Mouse (Mus musculus): Measurements from ENCODE around the gene Svep1.

Svep1 gene

DNA sequence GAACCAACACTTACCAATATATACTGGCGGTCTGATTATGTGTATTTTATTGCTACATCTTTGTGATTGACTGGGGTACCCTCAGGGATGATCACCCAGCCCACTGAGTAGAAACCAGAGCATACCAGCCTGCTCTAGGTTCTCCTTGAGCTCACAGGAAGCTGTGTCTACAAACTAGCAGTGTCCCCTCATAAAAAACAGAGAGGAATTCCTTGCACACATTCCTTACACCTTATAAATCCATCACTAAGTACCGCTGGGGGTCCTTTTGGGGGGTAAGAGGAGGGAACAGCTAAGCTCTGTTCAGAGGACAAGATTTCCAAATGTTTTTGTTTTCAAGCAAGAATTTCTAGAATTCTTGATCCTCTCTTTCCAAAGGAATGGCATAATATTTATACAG lies 36.7 kb downstream of the Svep1 start:
- no peak for DNase-seq

DNA sequence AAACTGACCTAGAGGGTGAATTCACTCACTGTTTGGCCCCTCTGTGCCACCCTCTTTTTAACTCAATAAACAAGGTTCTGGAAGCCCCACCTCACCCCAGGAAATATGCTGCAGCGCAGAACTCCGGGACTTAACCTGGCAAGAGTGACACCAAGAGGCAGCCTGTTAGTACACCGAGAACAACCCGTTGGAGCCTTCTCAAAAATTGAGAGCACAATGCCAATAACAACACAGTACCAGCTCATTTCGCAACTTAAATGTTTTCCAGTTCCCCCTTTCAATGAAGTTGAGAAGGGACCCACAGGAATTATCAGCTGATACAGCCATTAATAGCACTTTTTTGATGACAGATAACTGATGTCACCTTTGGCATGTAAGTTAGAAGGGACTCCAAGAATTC lies 38.3 kb downstream of the Svep1 start:
- DNase-seq = no peak

DNA sequence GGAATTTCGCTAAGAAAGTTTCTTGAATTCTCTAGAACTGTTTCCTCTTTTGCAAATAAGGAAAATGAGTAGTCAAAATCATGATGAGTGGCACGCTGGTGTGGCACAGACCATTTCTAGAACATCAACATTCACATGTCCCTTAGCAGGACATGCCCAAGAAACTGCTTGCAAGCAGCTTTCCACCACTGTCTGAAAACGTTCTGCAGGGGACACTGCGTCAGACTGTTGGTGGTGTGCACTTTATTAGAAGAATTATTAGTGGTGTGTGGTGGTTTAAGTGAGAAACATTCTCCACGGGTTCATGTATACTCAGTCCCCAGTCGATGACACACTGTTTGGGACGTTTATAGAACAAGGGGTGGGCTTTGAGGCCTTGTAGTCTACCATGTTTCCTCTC lies 40.9 kb downstream of the Svep1 start:
- DNase-seq = no peak

DNA sequence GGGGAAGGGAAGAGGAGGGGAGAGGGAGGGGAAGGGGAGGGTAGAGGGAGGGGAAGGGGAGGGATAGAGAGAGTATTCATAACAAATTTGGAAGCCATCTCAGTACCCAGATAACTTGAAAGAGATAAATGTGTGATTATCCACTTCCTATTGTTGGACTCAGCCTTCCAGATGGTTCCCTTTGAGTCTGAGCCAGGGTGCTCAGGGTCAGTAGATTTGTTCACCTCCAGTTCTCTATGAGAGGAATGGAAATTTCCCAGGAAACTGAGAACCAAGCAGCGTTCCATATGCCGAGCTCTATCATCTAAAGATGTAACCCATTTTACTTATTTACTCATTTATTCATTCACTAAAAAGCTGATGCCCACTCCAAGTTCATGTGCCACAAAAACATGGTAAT lies 44.8 kb downstream of the Svep1 start:
- no peak for DNase-seq

DNA sequence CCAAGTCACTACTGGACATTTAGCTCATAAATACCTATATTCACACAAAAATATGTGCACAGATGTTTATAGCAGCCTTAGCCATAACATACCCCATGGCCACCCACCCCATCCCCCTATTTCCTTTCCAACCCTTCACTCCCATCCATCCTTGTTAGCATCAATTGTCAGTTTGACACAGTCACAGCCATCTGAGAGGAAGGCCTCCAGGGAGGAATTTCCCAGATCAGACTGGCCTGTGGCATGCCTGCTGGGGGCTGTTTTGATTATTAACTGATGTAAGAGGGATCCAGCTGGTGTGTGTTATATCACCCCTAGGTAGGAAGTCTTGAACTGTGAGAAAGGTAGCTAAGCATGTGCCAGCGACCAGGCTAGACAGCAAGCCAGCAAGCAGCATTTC lies 47.1 kb downstream of the Svep1 start:
- DNase-seq = no peak

DNA sequence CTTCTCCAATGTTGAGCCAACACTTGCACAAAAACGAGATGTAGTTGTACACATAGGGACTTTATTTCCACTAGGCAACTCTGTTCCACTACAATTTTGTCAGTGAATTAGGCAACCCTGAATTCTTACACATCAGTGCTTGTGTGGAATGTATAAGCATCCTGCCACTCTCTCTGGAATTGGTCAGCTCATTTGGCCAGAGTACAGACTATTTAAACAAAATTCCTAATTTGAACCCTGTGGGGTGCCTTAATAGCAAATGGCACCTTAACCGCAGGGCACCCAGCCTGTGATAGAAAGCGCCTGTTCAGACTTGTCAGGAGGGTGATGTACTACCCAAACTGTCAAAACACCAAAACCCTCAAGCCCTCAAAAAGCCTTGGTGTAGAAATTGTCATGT lies 56.4 kb downstream of the Svep1 start:
- DNase-seq = no peak

DNA sequence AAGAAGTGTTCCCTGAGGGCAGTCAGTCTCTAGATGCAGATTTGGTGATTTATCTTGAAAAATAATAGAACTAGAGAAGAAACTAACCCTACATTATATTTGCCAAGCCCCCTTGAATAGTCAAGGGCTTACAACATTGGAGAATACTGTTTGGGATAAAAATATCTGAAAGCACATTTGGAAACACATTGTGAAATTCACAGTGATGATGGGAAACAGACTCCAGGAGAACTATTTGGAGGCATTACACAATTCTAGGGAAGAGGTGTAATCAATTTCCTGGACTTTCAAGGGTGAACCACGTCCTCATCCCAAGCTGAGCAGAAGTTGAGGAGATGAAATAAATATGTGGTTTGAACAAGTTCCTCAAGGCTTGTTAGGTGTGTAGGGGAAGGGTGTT lies 57.5 kb downstream of the Svep1 start:
- DNase-seq = no peak

DNA sequence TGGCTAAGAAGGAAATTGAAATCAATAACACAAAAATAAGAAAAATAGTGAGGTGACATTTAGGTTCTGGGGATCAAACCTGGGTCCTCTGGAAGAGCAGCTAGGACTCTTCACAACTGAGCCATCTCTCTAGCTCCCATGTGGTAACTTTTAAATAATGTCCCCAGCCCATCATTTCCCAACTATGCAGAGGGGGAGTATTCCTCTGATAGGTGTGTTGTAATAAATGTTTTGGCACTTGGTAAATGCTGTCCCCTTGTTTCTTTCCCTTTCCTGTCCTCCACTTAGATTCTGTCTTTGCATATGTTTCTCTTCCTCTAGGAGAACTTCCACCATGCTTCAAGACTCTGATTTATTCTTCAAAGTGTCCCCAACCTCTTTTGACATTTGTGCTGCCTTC lies 58.1 kb downstream of the Svep1 start:
- no peak for DNase-seq

DNA sequence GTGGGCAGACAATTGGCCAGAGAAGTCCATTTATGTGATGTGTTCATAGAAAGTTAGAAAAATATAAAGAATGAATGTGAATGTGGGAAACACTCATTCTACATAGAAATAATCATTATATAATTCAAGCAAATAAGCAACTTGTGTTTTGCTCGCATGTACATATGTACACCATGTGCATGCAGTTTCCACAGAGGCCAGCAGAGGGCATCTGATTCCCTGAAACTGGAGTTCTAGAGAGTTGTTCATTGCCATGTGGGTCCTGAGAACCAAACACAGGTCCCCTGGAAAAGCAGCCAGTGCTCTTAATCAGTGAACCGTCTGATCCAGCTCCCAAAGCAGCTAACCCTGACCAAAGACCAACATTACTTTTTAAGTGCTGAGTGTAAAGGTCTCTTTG lies 60.0 kb downstream of the Svep1 start:
- DNase-seq = no peak

DNA sequence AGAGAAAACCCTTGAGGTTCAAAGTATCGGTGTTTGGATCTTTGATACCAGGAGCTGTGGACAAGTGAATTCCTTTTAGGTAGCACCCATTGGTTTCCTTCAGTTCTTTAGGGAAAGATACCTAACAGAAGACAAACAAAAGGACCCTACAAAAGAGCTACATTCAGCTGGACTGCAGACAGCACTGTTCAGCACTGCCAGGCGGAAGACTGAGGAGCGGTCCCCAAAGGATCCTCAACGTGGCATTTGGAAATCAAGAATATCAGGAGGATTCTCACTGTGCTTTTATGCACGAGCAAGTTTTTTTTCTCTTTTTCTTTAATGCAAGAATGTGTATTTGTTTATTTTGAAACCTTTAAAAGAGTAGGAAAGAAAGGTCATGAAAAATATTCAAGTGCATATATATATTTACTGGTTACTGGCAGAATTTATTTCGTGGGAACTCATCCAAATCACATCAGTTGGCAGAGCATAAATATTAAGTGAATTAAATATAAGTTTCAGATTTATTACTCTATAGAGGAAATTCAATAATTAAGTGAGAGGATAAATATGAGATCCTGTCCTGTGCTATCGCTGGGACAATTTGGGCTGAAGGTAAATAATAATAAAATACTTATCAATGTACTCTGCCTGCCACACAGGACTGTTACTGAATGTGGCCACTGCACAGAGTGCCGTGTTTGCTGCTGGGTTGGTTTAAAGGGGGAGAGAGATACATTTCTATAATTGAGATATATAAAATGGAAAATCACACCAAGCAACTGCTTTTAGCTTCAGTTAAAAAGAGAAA lies 66.7 kb downstream of the Svep1 start:
- no peak for DNase-seq

DNA sequence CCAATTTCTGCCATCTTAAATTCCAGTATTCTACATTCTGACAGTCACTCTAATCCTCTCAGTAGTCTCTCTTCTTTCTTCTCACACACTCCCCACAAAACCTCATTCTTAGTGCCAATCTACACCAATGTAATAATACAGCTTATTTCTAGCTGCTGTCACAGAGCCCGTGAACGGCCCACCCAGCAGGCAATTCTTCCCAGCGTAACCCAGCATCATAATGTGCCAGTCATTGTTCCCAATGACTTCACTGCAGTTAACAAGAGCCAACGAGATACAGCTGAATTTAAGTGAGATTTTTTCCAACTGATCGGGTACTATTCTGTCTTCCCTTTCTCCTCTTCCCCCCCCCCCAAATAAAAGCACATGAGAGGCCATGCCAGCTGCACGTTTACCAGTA lies 67.4 kb downstream of the Svep1 start:
- DNase-seq = no peak

DNA sequence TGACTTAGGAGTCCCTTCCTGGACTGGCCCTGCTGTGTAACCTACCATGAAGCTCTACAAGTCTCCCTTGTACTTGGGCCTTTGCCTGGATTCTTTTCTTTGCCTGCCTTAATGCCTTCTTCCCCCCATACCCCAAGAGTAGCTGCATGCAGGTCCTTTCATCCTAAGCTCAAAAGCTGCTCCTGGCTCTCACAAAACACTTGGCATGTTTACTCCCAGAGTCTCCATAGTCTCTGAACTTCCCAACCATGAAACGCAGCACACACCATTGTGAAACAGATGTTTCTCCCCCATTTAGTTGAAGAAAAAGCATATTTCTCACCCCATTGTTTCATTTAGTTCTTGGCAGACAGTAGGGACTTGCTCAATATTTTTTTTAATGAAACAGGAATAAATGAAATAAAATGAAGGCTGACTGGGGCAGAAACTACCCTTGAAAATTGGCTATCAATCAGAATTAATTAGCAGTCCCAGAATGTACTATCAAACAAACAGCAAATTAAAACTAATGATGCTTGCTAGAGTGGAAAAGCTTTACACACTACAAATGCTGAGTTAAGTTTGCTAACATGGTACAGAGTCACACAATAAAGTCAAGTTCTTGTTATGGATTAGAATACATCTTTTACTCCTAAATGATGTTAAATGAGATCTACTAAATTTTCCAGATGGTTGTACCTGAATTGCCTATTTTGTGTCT lies 72.9 kb downstream of the Svep1 start:
- no peak for DNase-seq

DNA sequence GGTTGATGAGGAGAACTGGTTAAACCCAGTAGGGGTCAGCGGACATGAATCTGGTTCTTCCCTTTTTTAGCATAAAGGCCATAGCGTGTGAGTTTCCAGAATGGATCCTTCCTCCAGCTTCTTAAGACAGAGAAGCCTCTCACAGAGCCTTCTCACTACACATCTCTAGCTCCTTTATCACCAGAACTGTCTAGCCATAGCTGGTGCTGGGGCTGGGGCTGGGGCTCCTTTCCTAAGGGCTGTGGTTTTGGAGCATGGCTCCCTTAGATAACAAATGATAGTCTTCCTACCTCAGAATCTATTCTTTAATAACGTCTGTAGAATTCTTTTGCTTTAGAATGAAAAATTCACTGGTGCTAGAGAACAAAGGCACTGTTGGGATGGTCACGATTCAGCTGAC lies 76.8 kb downstream of the Svep1 start:
- no peak for DNase-seq

DNA sequence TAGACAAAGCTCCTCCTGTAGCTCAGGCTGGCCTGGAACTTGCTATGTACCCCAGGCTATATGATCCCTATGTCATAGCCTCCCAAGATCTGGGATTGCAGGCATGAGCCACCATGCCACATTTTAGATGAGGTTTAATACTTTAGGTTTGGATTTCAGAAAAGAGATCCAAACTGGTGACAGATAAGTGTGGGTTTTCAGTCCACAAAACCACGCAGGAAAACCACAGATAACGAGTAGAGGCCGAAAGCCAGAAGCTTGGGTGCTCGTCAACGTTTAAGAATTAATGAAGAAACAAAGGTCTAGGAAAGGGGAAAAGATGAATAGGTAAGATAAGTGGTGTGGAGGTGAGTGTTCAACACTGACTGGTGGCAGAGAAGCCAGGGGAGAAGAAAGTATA lies 79.6 kb downstream of the Svep1 start:
- DNase-seq = no peak

DNA sequence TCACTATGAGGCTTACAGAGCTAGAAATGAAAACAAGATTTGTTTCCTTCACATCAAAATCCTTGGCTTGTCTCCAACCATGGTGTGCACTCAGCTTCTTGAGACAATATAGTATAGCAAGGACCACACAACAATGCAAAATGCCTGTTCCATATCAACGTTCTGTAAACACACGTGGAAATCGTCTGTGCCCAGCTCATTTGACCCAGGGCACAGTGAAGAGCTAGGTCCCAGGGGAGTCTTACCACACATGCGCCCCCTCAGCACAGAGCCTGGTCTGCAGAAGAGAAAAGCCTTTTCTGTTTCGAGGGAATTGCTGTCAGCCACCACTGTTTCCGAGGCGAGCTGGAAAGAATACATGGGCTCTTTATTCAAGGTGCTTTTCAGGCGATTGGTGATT lies 91.2 kb downstream of the Svep1 start:
- DNase-seq = no peak

DNA sequence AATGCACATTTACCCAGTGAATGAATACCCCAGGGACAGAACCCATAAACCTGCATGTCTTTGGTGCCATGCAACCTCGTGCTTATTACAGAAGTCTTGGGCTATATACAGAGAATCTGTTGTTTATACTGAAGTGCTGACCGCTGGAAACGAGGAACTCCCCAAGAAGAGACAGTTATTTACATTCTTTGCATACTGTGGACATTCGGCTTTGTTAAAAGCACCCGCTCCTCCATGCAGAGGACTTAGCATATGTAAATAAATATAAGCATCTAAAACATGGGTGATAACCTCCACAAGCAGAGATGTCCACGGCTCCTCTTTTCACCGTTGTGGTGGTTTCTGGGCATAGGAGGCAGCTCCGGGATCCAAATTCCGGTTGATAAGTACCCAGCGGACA lies 95.7 kb downstream of the Svep1 start:
- no peak for DNase-seq

DNA sequence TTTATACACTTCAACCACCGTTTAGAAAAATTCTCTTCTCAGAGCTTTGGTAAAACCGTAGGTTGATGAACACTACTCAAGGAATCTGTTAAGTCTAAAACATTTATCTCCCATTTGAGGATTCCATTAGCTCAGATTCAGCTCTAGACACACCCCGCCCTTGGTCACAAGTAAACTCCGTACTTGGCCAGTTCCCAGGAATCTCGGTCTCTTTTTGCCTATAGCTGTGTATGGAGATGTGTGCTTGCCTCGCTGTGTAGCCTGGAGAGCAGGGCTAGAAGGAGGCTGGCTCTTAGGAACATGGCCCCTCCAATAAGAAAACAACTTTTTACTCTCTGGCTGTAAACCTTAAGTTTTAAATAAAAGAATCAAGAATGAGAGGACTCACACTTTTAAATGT lies 96.9 kb downstream of the Svep1 start:
- no peak for DNase-seq

DNA sequence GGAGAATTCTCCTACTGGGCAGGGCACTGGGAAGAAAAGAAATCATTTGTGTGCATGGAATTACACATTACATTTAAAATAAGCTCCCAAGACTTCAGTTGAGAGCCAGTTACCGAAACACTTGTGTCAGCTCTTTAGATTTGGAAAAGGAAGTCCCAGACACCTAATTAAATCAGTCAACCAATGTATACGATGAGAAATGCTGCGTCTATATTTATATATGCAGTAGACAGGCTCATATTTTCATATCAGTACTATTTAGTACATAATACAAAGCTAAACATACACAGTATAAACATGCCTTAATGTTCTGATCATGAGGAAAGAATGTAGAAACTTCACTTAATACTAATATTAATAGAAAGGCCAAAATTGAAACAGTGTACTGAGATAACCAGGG lies 98.3 kb downstream of the Svep1 start:
- no peak for DNase-seq

DNA sequence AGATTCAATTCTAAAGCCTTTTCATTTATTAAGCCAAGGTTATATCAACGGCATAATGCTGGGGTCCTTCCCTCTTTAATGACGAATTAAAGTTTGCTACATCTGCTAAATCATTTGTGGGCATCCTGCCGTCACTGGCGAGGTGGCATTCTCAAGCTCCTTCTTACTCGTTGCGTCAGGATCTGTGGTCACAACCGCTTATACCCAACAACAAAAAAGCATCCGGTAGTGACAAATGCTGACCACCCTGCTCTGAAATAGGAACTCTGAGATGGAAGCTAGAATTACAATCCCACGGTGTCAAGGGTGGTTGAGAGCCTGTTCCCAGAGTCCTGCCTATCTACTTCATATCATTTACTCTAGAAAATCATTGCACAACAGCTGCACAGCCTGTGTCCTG lies 108.9 kb downstream of the Svep1 start:
- no peak for DNase-seq

DNA sequence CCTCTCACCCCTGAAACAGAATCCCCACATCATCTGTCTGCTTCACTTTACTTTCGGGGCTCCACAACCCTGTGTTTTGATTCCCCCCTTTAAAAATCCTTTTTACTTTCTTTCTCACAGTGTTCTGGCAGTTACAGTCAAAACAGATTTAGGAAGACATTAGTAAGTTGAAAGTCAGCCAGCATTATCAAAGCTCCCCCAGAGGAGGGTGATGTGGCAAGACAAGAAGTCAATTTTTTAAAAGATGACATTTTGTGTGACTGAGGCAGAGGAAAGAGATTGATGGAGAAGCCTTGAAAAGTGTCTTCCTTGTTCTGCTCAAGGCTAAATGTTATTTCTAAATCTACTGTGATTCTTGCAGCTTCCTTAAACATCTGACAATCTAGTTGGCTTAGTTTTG lies 119.9 kb downstream of the Svep1 start:
- DNase-seq = no peak

DNA sequence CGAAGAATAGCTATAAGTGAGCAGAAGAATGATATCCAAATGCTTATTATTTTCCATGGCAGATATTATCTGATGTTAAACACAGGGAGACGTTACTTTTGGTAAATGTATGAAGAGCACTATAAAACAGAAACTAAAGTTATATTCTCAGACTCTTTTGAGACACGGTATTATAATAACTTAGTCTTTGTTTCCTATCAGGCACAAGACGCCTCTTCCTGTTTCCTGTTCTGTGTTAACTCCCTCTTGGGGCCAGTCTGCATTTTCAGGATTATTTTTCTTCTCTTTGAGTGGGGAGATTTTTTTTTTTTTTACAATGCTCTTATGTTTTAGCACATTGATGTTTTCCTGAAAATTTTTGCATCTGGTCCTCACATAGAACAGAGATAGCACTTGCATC lies 120.5 kb downstream of the Svep1 start:
- DNase-seq = no peak

DNA sequence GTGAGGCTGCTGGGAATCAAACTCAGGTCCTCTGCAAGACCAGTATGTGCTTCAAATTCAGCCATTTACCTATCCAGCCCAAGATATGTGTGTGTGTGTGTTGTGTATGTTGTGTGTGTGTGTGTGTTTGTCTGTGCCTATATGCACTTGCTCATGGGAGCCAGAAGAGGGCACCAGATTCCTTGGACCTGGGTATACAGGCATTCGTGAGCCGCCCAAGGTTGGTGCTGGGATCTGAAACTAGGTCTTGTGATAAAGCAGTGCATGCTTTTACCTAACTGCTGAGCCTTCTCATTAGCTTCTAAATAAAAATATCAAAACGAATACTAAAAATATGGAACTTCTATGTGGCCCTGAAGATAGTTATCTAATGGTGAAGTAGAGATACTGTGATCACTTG lies 121.3 kb downstream of the Svep1 start:
- no peak for DNase-seq

DNA sequence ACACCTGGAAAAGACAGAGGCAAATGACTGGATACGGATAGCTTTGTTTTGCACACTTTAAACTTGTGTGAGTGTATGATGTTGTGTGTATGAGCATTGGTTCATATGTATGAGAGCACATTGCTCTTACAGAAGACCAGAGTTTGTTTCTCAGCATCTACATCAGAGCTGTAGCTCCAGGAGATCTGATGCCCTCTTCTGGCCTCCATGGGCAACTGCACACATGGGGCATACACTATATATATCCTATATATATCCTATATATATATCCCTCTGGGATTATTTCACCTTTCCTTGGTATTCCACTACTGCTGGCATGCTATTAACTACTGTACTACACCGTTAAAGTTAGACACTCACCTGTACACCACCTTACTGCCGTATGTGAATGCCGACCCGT lies 122.5 kb downstream of the Svep1 start:
- no peak for DNase-seq

DNA sequence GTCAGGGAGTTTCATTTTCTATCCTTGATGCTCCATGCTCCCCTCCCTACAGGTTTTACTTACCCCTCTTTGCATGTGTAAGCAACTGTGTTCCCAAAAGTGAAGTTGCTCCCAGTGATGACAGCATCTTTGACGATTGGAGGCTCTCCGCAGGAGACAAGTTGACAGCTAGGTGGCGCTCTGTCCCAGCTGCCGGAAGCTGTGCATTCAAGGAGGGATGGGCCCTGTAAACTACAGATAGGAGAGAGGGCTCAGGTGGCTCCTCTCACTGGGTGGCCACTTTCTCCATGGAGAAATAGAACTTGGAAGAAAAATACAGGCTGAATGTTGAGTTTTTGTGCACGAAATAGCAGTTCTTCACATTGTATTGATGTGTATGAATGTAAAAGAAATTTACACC lies 124.1 kb downstream of the Svep1 start:
- peak; percentile 83 for DNase-seq

DNA sequence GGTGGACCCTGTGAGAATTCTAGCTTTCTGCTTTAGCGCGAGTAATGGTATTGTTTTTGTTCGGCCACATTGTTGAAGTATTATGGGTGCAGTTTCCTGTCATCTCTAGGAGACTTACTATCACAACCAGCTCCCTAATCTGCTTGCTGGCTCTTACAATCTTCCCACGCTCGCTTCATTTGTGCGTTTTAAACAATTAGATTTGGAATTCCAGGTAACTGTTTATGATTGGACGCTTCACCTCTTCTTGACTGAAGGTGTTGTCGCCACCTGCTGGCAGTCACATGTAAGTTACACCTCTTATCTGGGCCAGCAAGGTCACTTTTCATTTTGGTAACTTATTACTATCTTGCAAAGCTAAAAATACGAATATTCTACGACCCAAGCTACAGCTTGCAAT lies 127.0 kb downstream of the Svep1 start:
- peak; percentile 60 for DNase-seq
